Mouse (Mus musculus) small intestine, adult 2 months (tissue): ENCODE measurements around the gene Plek.

Experiments
- CTCF ChIP-seq: fragments of 200-500 bp; IDR thresholded peaks from 2 replicates; pipeline ENCODE4 v1.5.1; 2012; ENCODE audit warnings: low read depth, mild to moderate bottlenecking, control low read depth, inconsistent platforms, low read length, moderate library complexity, mixed read lengths; ENCODE audit not compliant: insufficient replicate concordance, insufficient read length; ENCODE audit errors: extremely low read depth
- POLR2A ChIP-seq: fragments of 200-500 bp; IDR thresholded peaks from 2 replicates; pipeline ENCODE4 v1.6.1; 2012; ENCODE audit warnings: low read depth, mild to moderate bottlenecking, control low read depth, inconsistent platforms, low read length, moderate library complexity

DNA sequence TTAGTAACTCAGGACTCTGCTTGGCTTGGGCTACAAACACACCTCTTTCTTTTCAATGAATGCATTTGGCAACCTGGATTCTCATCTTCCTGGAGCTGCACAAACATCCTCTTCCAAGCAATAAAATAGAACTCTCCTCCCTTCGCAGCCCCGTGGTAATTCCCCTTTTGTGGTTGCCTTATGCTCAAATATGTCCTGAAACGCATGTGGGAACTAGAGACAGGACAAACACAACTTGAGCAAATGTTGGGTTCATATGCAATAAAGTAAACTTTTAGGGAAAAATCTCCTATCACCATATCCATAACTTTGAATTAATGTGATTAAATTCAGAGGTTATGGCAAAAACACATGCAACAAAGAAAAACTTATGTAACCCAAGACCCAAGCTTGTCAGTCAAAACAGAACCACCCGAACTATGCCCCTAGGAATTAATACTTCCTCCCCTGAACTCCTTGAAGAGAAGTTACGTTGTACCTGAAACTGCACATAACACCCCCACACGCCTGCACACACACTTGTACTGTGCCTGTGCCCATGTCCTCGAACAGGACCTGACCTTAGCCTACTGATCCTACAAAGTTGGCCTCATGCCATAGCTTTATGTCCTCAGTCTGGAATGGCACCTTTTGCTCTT lies 65.5 kb downstream of the Plek start:
- TF ChIP-seq CTCF (no peak), POLR2A (no peak)
